Mouse (Mus musculus) kidney, postnatal 4 days (tissue): Measurements from ENCODE around the gene Cyb5d1.
"Not testable (repeated sequence)": the region's sequence is repeated elsewhere in the genome, so short reads cannot be mapped to it uniquely, and the experiment has no call there.

ENCODE experiments used
- DNase-seq, 2 experiments: peaks; one replicate each; pipeline ENCODE4 v3.0.0; 2021; ENCODE audit warnings: mixed read lengths in 2 of 2

Gene Cyb5d1

DNA sequence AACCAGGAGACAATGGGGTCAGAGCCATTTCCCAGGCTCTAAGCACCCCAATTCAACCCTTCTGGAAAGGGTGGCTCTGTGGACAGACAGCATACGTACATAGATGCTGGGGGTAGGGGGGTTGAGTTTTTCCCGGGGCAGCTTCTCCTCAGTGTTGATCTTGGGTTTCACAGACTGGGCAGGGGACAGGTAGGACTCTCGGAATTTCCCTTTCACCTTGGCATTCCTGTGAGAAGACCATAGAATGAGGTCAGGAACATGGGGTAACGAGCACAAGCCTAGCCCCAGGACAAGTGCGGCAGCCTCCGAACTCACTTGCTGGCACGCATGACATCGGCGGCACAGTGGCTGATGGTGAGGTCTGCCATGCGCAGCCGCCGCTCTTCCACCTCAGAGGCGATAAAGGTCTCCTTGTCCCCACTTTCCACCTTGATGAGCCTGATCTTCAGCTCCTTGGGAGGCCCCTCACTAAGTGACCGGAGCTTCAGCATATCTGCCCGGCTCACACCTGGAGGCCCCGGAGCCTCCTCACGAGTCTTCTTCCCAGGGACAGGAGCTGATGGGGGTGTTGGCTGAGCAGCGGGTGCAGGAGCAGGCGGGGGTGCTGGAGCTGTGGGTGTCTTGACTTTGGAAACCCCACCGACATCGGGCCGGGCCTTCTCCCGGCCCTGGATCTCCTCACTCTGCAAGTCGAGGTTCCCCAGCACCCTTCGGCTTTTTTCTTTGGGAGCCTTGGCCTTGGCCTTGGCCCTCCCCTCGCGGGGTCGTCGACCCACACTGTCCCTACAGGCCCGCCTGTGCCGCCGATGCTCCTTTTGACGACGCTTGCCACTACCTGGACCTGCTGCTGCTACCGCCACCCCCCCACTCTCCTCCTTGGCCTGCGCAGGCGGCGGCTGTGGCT, 8.5 kb upstream of the Cyb5d1 start:
- DNase-seq: peak in 1 of 2 experiments; percentile 21

DNA sequence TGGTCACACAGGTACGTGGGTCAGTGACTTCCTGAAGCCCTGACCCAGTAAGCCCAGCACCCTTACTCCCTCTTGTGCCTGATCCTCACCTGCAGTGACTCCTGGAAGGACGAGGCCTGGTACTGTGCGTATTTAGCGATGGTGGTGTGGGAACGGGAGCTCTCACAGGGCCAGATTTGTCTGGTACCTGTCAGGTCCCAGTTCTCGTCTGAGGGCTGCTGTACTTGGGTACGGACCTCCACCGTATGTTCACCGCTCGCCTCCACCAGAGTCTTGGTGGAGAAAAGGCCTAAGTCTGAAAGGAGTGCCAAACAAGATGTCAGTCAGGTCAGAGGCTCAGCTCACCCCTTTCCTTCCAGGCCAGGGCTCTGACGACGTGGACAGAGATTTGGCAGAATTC, 6.6 kb upstream of the Cyb5d1 start:
- DNase-seq: no peak

DNA sequence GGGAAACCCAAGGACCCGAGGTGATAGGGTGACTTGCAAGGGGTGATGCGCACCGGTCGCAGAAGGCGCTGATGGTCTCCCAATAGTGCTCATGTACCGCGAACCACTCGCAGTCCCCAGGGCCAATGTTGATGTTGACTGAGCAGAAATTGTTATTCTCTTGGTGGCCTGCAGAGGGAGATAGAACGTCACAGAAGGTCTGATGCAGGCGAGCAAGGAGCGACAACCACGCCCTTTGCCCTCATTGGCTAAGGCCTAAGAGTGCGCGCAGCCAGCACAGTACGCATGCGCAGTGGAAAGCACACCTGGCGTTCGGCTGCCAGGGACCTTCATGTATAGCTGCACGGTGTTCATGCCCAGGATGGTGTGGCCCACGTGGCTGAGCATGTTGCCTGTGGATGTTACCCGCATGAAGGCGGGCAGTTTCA, 5.8 kb upstream of the Cyb5d1 start:
- DNase-seq: peak; percentile 90 to 95

DNA sequence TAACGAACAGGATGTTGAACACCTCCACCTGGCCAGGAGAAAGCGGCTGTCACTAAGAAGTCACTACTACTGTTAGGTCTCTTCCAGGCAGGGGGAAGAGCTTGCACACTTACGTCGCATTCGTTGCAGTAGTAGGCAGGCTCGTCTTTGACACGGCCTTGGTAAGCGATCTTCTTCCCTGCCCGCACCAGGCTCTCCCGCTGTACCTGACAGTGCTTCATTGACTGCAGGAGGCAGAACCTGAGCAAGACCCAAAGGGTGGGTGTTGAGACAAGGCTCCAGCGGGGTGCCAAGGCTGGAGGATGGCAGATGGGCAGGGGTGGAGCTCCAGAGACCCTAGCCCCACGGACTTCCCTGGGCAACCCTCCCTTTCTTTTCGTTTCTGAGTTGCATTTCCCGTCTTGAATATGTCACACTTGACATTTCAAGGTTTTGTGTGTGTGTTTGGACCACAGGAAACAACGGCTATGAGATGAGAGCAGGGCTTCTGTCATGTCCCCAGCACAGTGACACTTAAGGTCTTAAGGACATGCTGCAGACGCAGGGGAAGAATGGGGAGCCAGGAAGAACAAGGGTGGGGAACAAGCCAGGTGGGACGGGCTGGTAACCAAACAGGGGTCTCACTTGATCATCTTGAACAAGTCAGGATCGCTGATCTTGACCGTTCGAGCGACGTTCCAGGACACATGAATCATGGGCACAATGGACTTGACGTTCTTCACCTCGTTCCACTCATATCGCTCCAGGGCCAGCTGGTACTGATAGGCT, 4.8 kb upstream of the Cyb5d1 start:
- DNase-seq: no peak

DNA sequence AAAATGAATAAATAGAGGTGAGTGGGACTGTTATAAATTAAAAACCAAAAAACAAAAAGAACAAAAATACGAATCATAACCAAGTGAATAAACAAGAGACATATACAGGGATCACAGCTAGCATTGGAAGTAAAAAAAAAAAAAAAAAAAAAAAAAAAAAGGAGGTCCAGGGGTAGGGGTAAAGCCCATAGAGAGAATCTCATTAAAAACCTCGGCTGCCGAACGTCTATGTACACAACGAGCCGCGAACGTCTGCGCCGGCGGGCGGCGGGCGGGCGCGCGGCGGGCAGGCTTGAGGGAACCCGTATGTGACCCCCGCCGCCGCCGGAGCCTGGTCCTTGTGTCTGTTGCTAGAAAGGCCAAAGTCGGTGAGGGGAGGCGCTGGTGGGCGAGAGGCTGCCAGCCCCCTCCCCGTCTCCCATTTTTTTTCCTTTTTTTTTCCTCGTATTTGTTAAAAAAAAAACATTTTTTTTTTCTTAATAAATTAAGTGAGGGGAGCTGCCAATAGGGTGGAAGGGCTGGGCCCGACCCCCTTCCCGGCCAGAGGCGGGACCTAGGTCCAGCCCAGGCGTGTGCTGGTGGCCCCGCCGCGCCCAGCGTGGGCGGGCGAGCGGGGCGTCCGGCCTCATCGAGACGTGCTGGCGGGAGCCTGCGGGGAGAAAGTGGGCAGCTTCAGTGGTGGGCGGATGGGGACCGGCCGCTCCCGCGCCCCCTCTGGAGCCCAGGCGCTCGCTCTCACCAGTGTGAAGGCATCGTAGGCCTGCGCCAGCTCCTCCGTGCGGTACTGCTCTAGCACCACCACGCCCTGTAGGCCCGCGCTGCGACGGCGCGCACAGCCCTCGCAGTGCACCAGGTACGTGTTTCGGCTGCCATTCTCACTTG, 4.0 kb upstream of the Cyb5d1 start:
- peak; percentile 45 to 62 for DNase-seq

DNA sequence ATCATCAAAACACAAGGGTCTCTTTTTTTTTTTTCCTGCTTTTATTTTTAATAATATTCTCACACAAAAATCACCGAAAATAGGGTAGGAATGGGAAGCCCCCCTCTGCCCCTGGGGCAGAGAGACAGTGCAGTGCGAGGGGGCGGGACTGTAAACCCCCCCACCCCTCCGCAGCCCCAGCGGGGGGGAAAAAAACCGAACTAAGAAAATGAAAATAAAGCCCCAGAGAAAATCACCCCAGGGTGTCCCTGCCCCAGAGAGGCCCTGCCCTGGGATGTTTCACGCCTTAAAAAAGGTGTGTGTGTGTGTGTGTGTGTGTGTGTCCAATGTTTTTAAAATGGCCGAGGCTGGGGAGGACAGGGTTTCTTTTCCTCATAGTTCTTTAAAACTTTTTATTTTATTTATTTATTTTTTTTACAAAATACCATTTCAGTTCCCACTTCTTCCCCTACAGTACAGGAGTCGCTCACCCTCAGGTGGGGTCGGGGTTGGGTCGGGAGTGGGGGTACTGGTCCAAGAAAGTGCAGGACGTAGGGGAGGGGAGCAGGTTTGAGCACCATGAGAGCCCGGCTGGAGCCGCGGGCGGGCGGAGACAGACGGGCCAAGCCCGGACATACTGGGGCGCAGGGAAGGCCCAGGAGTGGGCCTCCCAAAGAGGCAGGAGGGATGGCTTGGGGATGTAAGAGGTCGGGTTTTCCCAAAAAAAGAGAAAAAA, 3.2 kb upstream of the Cyb5d1 start:
- peak in 1 of 2 experiments; percentile 27 for DNase-seq

DNA sequence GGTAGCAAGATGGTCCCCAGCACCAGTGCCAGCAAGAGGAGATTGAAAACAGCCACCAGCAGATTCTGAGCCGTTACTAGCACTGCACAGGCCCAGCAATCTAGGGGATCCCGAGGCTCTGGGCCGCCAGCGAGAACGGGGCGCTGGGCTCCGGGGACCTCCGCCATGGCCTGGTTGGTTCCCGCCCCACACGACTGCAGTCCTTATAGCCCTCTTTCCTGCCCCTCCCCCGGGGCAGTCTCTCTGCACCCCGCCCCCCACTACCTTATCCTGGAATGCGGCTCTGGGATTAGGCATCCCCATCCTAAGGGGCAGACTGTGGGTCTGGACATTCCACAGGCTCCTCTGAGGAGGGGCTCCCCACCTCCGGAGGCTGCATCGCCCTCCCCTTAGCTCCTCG, 2.6 kb upstream of the Cyb5d1 start, which contains the start of gene Tmem88:
TSS of gene Tmem88 (minus strand) at position 176 of the 400 bp plus-strand sequence.
- DNase-seq: peak; percentile 62 to 78

DNA sequence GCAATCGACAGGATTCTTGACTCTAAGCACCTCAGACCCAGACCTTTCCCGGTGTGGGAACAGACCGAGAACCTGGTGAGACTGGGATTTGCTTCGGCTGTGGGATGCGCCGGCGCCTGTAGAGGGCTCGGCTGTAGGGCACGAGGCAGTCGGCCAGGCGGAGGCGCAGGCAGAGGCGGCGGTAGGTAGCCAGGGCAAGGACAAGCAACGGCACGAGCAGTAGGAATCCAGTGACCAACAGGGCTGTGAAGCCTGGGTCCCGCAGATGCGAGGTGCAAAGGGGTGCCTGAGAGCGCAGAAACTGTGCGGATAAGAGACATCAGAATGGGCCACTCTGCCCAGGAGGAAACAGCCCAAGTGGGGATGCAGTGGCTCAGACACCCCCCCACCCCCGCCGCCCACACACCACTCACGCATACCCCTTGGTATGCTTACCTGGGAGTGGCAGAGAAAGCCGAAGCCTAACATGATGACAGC, 2.2 kb upstream of the Cyb5d1 start:
- peak; percentile 60 to 75 for DNase-seq

DNA sequence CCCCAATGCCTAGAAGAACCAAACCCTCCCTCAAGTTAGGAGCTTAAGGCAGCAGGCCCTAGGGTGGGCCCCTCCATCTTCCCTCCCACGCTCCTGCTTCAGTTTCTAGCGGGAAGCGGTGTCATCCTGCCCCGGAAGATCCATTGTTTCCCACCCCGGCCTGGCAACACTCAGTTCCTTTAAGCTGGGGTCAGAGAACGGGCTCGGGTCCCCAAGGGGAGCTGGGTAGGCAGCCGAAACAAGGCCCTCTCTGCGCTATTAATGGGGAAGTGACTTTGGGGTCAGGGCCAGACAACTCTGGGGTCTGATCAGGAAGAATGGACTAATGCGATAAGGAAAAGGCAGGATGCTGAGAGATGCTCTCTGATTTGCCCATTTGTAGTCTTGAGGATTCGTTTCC, 1.3 kb upstream of the Cyb5d1 start:
- peak; percentile 62 to 75 for DNase-seq

DNA sequence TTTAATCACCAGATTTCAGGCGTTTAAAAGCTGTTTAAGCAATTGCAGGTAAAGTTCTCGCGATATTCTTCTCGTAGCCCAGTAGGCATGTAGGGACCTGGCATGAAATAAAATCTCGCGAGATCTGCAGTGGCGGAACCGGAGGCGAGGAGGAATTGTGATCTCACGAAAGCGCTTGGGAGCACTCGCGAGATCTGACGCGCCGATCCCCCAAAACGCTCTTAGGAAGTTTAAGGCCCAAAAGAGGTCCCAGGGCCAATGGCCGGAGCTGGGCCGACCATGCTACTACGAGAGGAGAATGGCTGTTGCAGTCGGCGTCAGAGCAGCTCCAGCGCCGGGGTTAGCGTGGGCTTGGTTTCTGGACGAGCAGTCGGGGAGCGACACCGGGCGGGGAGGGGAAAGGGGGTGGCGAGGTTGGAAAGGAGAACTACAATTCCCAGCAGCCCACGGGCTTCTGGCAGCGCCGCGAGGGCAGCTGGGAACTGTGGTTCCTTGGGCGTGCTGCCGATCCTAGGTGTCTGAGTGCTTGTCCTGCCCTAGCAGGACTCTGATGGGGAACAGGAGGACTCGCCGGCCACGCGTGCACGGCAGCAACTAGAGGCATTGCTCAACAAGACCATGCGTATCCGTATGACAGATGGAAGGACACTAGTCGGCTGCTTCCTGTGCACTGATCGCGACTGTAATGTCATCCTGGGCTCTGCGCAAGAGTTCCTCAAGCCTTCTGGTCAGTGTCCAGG, 373 bp upstream of the Cyb5d1 start:
- peak; percentile 94 to 97 for DNase-seq

DNA sequence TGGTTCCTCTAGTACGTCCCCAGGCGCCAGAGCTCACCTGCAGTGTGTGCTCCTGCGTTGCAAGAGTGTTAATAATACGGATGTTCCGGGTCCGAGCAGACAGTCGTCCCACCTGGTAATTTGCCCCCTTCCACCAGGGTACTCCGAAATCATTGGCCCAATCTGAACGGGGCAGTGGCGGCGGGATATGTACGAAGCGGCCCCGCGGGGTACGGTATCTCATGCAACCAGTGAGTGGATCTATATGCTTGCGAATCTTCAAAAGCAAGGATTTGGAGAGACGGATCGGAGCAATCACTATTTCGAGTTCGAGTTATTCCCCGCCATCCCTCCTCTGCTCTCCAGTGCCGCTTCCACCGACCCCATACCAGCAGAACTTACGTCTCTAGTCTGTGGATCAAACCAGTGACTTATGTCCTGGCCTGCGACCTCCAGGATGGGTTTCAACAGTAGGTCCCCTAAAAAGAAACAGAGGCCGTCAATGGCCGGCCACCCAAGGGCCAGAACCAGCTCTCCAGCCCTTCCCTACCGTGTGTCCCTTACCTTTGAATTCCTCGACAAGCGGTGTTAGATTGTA, 752 bp downstream of the Cyb5d1 start:
- not testable (repeated sequence) for DNase-seq

DNA sequence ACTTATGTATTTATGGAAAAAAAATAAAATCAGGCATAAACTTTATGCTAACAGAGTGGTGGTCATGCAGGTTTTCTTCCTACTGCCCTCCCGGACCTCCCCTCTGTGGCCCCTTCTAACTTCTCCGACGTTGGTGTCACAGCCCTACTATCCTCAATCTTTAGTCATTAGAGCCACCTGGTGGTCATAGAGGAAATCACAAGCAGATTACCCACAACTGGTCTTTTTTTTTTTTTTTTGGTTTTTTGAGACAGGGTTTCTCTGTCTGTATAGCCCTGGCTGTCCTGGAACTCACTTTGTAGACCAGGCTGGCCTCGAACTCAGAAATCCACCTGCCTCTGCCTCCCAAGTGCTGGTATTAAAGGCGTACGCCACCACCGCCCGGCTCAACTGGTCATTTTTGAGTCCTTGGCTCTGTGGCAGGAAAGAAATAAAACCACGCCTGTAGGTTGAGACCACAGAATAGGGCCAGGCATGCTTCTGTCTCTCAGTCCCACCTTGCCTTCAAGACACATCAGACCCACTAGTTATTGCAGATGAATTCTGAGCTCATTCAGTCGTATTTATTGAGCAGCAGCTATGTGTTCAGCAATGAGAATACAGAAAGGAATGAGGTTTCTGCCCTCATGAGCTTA, 4.9 kb downstream of the Cyb5d1 start:
- DNase-seq: peak; percentile 69 to 73

DNA sequence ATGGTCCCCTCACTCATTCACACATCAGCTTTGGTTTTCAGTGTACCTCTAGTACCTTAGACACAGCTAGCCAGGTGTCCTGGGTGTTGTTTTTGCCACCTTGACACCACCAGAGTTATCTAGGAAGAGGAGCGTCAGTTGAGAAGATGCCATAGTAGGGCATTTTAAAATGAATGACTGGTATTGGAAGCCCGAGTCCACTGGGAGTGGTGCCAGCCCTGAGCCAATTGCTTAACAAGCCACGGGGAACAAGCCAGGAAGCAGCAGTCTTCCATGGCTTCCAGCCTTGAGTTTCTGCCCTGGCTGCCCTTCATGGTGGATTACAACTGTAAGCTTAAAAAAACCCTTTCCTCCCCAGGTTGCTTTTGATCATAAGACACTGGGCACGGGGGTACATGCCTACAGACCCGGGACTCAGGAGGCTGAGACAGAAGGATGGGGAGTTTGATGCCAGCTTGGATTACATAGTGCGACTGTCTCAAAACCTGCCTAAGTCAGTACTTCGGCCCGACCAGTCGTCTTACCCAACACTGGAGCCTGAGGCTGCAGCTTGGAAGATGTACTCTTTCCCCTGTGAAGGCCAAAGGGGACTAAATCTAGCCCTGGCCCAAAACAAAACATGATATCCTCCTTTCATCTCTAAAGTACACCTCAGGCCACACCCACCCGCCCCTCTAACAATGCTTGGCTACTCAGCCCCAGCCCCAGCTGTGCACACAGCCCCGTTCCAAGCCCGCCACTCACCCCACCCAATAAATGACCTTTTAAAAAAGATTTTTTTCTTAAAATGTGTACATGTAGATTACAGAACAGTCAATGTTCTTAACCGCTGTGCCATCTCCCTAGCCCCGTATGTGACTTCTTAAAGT, 5.7 kb downstream of the Cyb5d1 start:
- no peak for DNase-seq

DNA sequence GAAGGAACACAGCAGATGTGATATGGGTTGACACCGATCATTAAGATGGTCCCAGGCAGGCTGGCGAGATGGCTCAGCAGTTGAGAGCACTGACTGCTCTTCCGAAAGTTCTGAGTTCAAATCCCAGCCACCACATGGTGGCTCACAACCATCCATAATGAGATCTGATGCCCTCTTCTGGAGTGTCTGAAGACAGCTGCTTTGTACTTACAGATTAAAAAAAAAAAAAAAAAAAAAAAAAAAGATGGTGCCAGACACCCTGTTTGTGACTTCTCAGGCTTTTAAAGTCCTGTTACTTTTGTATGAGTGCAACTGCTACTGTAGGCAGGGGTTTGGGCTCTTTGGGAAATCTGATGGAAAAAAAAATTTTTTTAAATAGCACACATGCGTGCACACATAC, 6.8 kb downstream of the Cyb5d1 start:
- no peak for DNase-seq

DNA sequence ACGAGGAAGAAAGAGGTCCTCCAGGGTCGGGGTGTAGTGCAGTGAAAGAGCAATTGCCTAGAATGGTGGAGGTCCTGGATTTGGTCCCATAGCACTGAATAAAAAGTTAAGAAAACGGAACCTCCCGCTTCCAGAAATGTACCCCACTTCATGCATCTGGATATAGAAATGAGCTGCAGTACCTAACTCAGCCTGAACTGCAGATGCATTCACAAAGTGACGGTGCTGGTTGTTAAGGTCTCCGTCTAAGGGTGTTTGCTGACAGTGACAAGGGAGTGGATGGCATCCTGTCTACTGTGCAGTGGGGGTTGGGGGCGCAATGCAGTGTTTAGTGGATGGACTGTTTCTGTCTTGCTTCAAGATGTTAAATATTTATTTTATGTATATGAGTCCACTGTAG, 8.7 kb downstream of the Cyb5d1 start:
- DNase-seq: no peak

DNA sequence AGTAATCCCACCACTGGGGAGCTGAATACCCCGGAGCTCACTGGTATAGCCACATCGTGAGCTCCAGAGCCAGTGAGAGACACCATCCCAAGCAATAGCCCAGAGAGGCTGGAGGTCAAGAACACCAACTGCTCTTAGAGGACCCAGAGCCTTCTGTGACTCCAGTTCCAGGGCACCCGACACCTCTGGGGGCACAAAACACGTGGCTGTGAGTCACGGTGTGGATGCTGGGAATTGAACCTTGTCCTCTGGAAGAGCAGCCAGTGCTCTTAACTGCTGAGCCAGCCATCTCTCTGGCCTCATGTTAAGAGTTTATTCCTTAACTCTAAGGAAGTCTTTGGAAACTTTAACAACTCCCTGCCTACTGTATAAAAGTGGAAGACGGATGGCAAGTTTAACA, 10.5 kb downstream of the Cyb5d1 start:
- peak; percentile 41 to 64 for DNase-seq

DNA sequence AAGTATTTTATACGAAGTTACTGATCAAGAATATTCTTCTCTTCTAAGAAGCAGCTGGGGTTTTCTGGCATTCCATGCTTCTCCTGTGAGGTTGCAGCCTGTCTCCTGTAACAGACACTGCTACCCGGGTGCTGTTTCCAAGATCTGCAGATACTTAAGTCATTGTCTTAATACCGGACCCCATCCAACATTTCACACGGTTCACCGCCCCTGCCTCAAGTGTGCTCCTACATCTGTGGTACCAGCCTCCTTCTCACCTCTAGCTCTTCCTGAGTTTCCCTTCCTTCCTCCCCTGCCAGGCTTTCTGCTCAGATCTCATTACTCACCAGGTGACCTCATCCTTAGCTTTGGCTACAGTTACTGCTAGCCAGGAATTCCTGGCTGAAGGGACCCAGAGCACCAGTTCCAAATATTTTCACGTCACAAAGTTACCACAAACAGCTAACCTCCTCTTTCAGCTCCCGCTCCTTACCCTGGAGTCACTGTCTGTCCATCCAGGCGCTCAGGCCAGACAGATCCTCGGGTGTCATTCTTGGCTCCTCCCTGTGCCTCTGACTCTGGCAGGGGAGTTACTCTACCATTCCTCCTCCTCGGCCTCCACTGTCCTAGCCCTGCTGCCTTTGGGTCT, 12.8 kb downstream of the Cyb5d1 start:
- no peak for DNase-seq

DNA sequence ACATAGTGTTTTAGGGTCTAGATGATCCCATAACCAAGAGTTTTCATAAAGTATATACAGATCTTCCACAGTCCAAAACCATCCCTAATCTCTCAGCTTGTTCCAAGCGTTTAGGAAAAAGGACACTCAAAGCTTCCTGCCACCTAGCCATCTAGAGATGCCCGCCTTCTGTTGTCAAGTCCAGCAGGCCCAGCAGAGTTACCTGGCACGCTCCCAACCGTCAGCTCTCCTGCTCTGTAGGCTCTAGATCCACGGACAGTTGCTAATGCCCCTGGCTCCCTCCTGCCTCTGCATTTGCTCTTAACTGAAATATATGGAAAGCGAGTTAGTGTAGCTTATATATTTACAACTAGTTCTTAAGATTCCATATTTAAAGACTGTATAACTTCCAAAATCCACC, 14.1 kb downstream of the Cyb5d1 start:
- DNase-seq: no peak

DNA sequence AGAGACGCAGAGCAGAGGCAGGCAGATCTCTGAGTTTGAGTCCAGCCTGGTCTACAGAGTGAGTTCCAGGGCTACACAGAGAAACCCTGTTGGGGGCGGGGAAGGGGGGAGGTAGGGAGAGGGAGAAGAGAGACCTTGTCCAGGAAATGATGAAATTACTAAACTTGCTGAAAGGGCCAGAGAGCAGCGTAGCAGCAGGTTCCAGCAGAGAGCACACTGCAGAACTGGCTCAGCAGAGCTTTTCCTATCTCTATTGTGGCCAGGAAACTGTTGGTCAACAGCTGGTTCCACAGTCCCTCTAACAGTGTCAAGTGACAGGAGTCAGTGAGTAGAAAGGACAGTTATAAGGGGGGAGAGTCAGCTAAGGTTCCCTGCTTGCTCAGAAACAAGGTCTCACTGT, 15.8 kb downstream of the Cyb5d1 start:
- DNase-seq: no peak
